Mouse (Mus musculus) heart, embryonic 11.5 days (tissue): ENCODE measurements around the gene Nup153. TPM values are rescaled to one million over a fixed set of nuclear protein-coding genes. Genes with fewer than 3 reads are reported as not detected.

Source experiments
- ATAC-seq: fragments of 200-750 bp; cut with Nextera tagmentation; replicated peaks from 2 replicates; pipeline ENCODE4 v1.8.0; 2017; ENCODE audit warnings: moderate library complexity; ENCODE audit not compliant: insufficient number of reproducible peaks, low FRiP score, low TSS enrichment
- H3K27ac ChIP-seq: fragments of 300-500 bp; sonication (generic); 2 replicates; pipeline ENCODE4 v1.5.1; 2014; ENCODE audit warnings: mild to moderate bottlenecking, low read depth, low read length
- H3K27me3 ChIP-seq: fragments of 300-500 bp; sonication (generic); 2 replicates; pipeline ENCODE4 v1.6.1; 2014; ENCODE audit warnings: mild to moderate bottlenecking, low read length, mixed read lengths; ENCODE audit not compliant: control insufficient read depth, insufficient read depth
- H3K36me3 ChIP-seq: fragments of 300-500 bp; sonication (generic); 2 replicates; pipeline ENCODE4 v1.6.1; 2014; ENCODE audit warnings: mild to moderate bottlenecking, low read length, moderate library complexity, mixed read lengths; ENCODE audit not compliant: control insufficient read depth, insufficient read depth
- H3K4me1 ChIP-seq: fragments of 300-500 bp; sonication (generic); 2 replicates; pipeline ENCODE4 v1.6.1; 2014; ENCODE audit warnings: low read length; ENCODE audit not compliant: control insufficient read depth, insufficient read depth
- H3K4me2 ChIP-seq: fragments of 300-500 bp; sonication (generic); 2 replicates; pipeline ENCODE4 v1.6.1; 2014; ENCODE audit warnings: mild to moderate bottlenecking, moderate library complexity
- H3K4me3 ChIP-seq: fragments of 300-500 bp; sonication (generic); 2 replicates; pipeline ENCODE4 v1.5.1; 2014; ENCODE audit warnings: low read depth, low read length
- H3K9ac ChIP-seq: fragments of 300-500 bp; sonication (generic); 2 replicates; pipeline ENCODE4 v1.6.1; 2014; ENCODE audit warnings: mild to moderate bottlenecking, low read depth, low read length, moderate library complexity
- H3K9me3 ChIP-seq: fragments of 300-500 bp; sonication (generic); replicated peaks from 2 replicates; pipeline ENCODE4 v1.6.1; 2016; ENCODE audit warnings: low read length; ENCODE audit not compliant: control insufficient read depth
- WGBS: fragments of 180-500 bp; shearing (Covaris S2); extraction: QIAGEN DNeasy Blood & Tissue Kit; methylation state at CpG from one replicate; pipeline ENCODE4 v1.1.7; 2014; ENCODE audit not compliant: insufficient replicate concordance; 5-methylcytosine and 5-hydroxymethylcytosine counted together
- polyA plus RNA-seq: library from polyadenylated mRNA; unstranded; fragments of >200 nt; fragmentation: Nextera tagmentation; extraction: Ambion mirVana; gene quantifications from 2 replicates; pipeline ENCODE4 v1.2.1, GENCODE M21; 2014

Nup153 gene
- polyA plus RNA-seq, 1 experiment from 2014 or later, result 24.5 TPM

GRCm38 (mm10) chr13:46726288-46727037, 1.3 kb downstream of the Nup153 start:
- Histone ChIP-seq H3K4me1 (peaks cover 11% of the 10 kb centered on the region; the same call in 1 of the 2 replicates), H3K9me3 (no peaks in the 10 kb centered on the region), H3K4me3 (peak overlapping the region; percentile 91), H3K4me2 (peak overlapping the region; percentile 75), H3K36me3 (no peaks in the 10 kb centered on the region), H3K9ac (peak overlapping the region; percentile 95), H3K27ac (peak overlapping the region; percentile 97), H3K27me3 (no peaks in the 10 kb centered on the region)
- WGBS, result under 1% methylated on average over 30 of the region's 30 CpGs
- no peak for ATAC-seq

GRCm38 (mm10) chr13:46725227-46725626, 2.5 kb downstream of the Nup153 start:
- no peak for ATAC-seq
- H3K4me2 ChIP-seq, result peak overlapping the region; percentile 51
- 37% methylated on average over 2 of the region's 2 CpGs for WGBS
- peak overlapping the region; percentile 22 for H3K4me3 ChIP-seq
- no peaks in the 10 kb centered on the region for H3K36me3 ChIP-seq
- H3K9ac ChIP-seq, result no peak overlapping the region
- H3K4me1 ChIP-seq, result peaks cover 11% of the 10 kb centered on the region; the same call in 1 of the 2 replicates
- no peaks in the 10 kb centered on the region for H3K9me3 ChIP-seq
- H3K27me3 ChIP-seq, result no peaks in the 10 kb centered on the region
- no peak overlapping the region for H3K27ac ChIP-seq

GRCm38 (mm10) chr13:46724371-46724770, 3.4 kb downstream of the Nup153 start:
- H3K36me3 ChIP-seq, result no peaks in the 10 kb centered on the region
- H3K4me2 ChIP-seq, result peak overlapping the region; percentile 51
- no peak for ATAC-seq
- H3K4me3 ChIP-seq, result no peak overlapping the region
- H3K4me1 ChIP-seq, result peaks cover 11% of the 10 kb centered on the region; the same call in 1 of the 2 replicates
- no peak overlapping the region for H3K9ac ChIP-seq
- H3K27me3 ChIP-seq, result no peaks in the 10 kb centered on the region
- no peak overlapping the region for H3K27ac ChIP-seq
- H3K9me3 ChIP-seq, result no peaks in the 10 kb centered on the region

- Histone ChIP-seq H3K4me1 (peaks cover 11% of the 10 kb centered on the region), H3K4me3 (no peak overlapping the region), H3K36me3 (no peaks in the 10 kb centered on the region), H3K9me3 (no peaks in the 10 kb centered on the region), H3K27me3 (no peaks in the 10 kb centered on the region), H3K4me2 (no peak overlapping the region), H3K9ac (no peak overlapping the region), H3K27ac (no peak overlapping the region)
- no peak for ATAC-seq
These were observed 6.7 kb downstream of the Nup153 start for GRCm38 (mm10) chr13:46721009-46721408.

DNA sequence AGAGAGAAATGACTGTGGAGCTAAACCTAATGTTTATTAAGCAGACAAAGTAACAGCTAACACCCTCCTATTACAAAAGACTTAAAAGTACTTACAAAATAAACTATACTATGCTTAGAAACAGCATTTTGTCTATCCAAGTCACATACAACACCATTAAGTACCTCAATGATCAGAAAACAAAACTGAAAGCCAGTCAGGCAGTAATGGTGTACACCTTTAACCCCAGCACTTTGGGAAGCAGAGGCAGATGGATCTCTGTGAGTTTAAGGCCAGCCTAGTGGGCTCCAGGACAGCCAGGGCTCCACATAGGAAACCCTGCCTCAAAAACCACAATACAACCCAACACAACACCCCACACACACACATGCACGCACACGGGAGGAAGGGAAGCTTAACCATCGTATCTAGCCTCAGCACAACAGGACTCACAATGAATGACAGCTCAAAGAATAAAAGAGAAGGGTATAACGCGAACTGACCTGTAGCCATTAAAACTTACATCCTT, 8.8 kb downstream of the Nup153 start:
- Histone ChIP-seq H3K27me3 (no peaks in the 10 kb centered on the region), H3K4me1 (no peaks in the 10 kb centered on the region; the same call in 1 of the 2 replicates), H3K9me3 (no peaks in the 10 kb centered on the region), H3K9ac (no peak overlapping the region), H3K36me3 (no peaks in the 10 kb centered on the region), H3K4me3 (no peak overlapping the region), H3K4me2 (no peak overlapping the region), H3K27ac (no peak overlapping the region)
- ATAC-seq, result no peak
- 86% methylated on average over 5 of the region's 5 CpGs for WGBS

DNA sequence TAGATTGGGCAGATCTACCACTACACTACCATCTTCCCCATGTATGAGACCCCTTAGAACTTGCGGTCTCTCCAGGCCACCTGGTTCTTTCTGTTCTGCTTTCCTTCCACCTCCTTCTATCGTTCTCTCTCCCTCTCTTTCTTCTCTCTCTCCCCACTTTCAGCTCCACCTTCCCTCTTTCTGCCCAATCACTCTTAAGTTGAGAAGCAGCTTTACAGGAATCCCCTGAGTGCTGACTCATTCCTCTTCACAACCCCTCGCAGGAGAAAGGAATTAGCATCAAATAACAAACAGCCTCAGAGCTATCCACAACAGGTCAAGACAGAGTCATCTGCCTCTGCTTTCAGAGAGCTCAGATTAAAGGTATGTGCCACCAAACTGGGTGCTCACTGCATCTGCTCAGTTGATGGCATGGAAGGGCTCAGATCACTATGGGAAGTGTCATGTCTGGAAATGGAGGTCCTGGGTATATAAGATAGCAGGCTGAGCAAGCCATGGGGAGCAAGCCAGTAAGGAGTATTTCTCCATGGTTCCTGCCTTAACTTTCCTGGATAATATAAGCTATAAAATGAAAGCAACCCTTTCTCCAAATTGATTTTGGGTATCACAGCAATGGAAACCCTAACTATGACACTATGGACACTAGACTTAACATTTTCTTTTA, 11.6 kb downstream of the Nup153 start:
- H3K27me3 ChIP-seq, result no peaks in the 10 kb centered on the region
- H3K36me3 ChIP-seq, result peaks cover 10% of the 10 kb centered on the region
- no peak for ATAC-seq
- H3K4me1 ChIP-seq, result no peaks in the 10 kb centered on the region; the same call in 1 of the 2 replicates
- H3K9me3 ChIP-seq, result no peaks in the 10 kb centered on the region
- no peak overlapping the region for H3K27ac ChIP-seq
- H3K9ac ChIP-seq, result no peak overlapping the region
- no peak overlapping the region for H3K4me3 ChIP-seq
- 76% methylated on average over 3 of the region's 3 CpGs for WGBS
- no peak overlapping the region for H3K4me2 ChIP-seq

- Histone ChIP-seq H3K27ac (no peak overlapping the region), H3K27me3 (no peaks in the 10 kb centered on the region), H3K9me3 (no peaks in the 10 kb centered on the region), H3K9ac (no peak overlapping the region), H3K4me1 (no peaks in the 10 kb centered on the region; the same call in 1 of the 2 replicates), H3K4me2 (no peak overlapping the region), H3K36me3 (peaks cover 17% of the 10 kb centered on the region), H3K4me3 (no peak overlapping the region)
- WGBS, result 93% methylated on average over 5 of the region's 5 CpGs
- no peak for ATAC-seq
These were observed 14.3 kb downstream of the Nup153 start for GRCm38 (mm10) chr13:46713486-46713885.

DNA sequence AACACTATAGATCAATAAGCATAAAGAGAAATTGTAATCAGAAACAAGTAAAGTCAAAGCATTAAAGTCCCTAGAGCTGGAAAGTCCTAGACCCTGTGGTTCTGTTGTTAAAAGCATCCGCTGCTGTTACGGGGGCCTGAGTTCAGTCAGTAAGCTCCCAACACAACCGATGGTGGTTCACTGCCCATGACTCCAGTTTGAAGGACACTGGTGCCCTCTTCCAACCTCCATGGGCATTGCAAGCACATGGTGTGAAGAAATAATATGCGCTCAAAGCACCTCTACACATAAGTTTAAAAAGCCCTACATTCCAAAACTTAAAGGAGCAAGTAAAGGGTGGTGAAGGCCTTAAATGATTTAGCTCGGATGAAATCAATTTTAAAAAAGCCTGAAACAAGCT, 24.6 kb downstream of the Nup153 start:
- Histone ChIP-seq H3K4me2 (no peak overlapping the region), H3K27me3 (no peaks in the 10 kb centered on the region), H3K27ac (no peak overlapping the region), H3K9me3 (no peaks in the 10 kb centered on the region), H3K9ac (no peak overlapping the region), H3K36me3 (peaks cover 3% of the 10 kb centered on the region; the same call in 1 of the 2 replicates), H3K4me1 (no peaks in the 10 kb centered on the region), H3K4me3 (no peak overlapping the region)
- no peak for ATAC-seq
- WGBS, result 85% methylated on average over 5 of the region's 5 CpGs
